Mouse (Mus musculus): Measurements from ENCODE around the gene Gm10220. TPM values are rescaled to one million over a fixed set of nuclear protein-coding genes. Genes with fewer than 3 reads are reported as not detected.

Gm10220 gene
- not detected for polyA plus RNA-seq (2012; fragmentation: generic; extraction: Trizol)

DNA sequence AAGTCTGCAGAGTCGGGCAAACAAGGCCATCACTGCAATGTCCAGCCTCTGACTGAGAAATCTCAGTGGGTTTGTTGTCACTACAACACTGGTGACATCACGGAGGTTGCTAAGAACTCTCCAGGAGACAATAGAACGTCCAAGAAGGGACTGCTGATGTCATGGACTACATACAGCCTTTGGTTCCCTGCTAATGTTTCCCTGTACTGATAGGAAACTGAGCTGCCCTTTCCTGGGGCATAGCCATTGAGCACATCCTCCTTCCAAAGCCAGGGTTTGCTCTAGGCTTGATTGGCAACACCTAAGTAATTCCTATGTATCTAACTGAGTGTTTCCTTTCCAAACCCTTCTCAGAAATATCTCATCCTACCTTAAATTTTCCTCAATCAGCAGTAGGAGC lies at the start of gene Gm10220:
TSS of gene Gm10220 (minus strand) at position 101 of the 400 bp plus-strand sequence.

DNA sequence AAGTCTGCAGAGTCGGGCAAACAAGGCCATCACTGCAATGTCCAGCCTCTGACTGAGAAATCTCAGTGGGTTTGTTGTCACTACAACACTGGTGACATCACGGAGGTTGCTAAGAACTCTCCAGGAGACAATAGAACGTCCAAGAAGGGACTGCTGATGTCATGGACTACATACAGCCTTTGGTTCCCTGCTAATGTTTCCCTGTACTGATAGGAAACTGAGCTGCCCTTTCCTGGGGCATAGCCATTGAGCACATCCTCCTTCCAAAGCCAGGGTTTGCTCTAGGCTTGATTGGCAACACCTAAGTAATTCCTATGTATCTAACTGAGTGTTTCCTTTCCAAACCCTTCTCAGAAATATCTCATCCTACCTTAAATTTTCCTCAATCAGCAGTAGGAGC lies 16.0 kb downstream of the Gm10220 start, which contains the start of gene 5031410I06Rik:
TSS of gene 5031410I06Rik (minus strand) at position 101 of the 400 bp plus-strand sequence.

DNA sequence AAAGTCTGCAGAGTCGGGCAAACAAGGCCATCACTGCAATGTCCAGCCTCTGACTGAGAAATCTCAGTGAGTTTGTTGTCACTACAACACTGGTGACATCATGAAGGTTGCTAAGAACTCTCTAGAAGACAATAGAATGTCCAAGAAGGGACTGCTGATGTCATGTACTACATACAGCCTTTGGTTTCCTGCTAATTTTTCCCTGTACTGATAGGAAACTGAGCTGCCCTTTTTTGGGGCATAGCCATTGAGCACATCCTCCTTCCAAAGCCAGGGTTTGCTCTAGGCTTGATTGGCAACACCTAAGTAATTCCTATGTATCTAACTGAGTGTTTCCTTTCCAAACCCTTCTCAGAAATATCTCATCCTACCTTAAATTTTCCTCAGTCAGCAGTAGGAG lies 32.0 kb downstream of the Gm10220 start, which contains the start of gene Gm10471:
TSS of gene Gm10471 (minus strand) at position 101 of the 400 bp plus-strand sequence.

Other genes starting within 250 kb of the Gm10220 start
- not detected for gene Gm21663, start 179.0 kb downstream of the Gm10220 start, polyA plus RNA-seq (2012; fragmentation: generic; extraction: Trizol)
- not detected for gene Gm21671, start 167.0 kb downstream of the Gm10220 start, polyA plus RNA-seq (2012; fragmentation: generic; extraction: Trizol)
- under 1 TPM; 0.02 to 0.04 TPM for gene Gm21680, start 148.8 kb downstream of the Gm10220 start, polyA plus RNA-seq (2012; fragmentation: generic; extraction: Trizol)
- under 1 TPM in 1 of 2 experiments, not detected in 1; 0.02 TPM for gene Gm21698, start 132.8 kb downstream of the Gm10220 start, polyA plus RNA-seq (2012; fragmentation: generic; extraction: Trizol)
- not detected for gene Gm1979, start 116.6 kb downstream of the Gm10220 start, polyA plus RNA-seq (2012; fragmentation: generic; extraction: Trizol)
- not detected for gene Gm5862, start 98.5 kb downstream of the Gm10220 start, polyA plus RNA-seq (2012; fragmentation: generic; extraction: Trizol)
- not detected for gene Speer4a, start 81.9 kb downstream of the Gm10220 start, polyA plus RNA-seq (2012; fragmentation: generic; extraction: Trizol)
- not detected for gene Gm7347, start 62.8 kb downstream of the Gm10220 start, polyA plus RNA-seq (2012; fragmentation: generic; extraction: Trizol)
- not detected for gene Gm10471, start 32.1 kb downstream of the Gm10220 start, polyA plus RNA-seq (2012; fragmentation: generic; extraction: Trizol)
- gene 5031410I06Rik, start 16.1 kb downstream of the Gm10220 start, polyA plus RNA-seq (2012; fragmentation: generic; extraction: Trizol) = under 1 TPM; 0.04 TPM
- gene Gm7361, start 136.3 kb upstream of the Gm10220 start, polyA plus RNA-seq (2012; fragmentation: generic; extraction: Trizol) = under 1 TPM; 0.01 to 0.04 TPM

Measured in C3H10T1/2 (cell line).